Mouse (Mus musculus) 3T3-L1 (cell line): ENCODE data around the gene Amfr.

ENCODE experiments used
- DNase-seq: peaks from one replicate; pipeline ENCODE4 v3.0.0-alpha.2; 2015; ENCODE audit warnings: low read depth, low spot score

Amfr gene

DNA sequence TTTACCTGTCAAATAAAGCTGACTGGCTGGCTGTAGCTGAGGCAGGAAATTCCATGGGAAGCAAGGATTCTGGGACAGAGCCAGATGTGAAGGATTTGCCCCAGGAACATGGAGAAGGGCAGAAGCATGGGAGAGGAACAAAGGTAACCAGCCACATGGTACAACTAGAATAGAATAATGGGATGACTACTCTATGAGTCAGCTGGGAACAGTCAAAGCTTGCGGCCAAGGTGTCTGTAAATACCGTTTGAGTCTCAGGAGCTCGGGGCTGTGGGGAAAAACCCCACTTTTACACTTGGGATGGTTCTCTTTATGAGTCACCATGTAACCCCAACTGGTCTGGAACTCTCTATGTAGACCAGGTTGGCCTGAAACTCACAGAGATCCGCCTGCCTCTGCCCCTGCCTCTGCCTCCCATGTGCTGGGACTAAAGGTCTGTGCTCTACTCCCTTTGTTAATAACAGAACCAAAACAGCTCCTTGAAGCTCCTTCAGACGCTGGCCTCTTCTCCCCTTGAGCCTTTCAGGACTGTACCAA, 30.9 kb downstream of the Amfr start:
- DNase-seq, result peak; percentile 76

DNA sequence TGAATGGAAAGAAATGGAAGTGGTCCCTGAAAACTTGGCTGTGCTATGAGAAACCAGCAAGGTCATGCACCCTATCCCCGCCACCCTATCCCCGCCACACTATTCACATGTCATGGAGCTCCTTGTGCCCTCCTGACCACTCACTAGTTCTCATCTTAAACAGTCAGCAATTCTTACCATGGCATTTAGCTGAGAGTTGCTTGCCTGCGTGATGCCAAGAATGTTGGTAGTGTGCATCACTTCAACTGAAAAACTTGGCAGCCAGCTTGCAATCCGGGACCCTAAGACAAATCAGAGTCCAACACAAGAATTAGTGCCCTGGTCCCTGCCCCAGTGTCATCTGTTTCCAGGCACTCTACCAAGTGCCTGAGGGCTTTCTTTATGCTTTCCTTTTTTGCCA, 32.5 kb downstream of the Amfr start:
- no peak for DNase-seq

DNA sequence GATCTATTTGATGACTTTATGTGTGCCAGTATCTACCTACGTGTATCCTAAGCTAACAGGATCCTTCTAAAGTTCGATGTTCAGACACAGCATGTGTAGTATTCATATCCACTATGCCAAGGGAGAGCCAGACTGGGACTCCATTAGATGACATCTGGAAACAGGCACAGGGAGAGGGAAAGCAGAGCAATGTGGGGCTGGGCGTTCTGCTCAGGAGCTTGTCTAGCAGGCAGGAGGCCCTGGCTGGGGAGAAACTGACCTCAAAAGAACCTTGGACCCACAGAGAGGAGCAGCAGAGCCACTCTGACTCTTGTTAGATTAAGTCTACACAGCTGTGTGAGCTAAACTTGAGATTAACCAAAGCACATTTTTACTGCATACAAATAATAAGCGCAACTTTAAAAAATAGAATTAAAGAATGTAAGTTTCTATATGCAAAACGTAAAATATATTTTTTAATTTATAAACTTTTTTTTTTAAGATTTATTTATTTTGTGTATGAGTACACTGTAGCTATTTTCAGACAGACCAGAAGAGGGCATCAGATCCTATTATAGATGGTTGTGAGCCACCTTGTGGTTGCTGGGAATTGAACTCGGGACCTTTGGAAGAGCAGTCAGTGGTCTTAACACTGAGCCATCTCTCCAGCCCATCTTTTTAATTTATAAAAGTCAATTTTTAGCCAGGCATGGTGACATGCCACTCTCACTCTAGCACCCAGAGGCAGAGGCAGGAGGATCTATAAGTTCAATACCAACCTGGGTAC, 36.0 kb downstream of the Amfr start:
- no peak for DNase-seq

DNA sequence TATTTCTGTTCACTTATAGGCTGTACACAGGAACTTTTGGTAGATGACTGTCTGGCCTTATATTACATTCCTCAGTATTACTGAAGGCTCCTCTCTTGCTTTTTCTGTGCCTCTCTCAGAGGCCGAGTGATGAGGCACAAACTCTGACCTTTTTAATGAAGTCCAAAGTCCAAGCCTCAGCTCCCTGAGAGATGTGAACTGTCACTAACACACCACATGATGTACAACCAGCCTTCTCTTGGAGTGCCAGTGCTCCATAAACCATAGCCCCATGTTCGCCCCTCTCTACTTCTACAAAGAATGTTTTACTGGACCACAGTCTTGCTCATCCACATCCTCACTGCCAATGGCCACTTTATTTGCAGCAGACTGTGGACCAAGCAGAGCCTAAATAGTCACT, 37.3 kb downstream of the Amfr start:
- no peak for DNase-seq

DNA sequence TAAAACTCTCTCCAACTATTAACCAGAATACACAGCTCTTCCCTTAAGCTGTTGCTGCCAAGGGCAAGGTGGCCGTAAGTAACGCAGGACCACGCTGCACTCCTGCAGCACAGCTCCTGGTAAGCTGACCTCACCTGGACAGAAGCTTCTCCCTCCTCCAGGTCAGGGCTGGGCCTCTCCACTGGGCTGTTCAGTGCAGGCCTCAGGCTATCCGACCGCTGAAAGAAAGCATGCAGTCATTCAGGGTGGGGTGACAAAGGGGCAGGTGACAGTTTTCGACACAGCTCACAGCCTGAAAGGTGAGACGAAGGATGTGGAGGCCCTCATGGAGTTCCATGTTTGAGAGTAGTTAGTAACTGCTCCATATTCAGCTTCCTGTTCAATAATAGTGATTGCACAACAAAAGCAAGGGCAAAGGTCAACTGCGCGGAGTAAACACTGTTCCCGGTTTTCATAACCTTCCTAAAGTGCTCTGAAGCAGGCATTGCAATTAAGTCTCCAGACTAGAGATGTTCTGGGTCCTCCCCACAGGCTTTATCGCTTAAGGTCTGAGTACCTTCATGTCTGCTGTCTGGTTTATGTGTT, 37.9 kb downstream of the Amfr start:
- DNase-seq, result no peak

DNA sequence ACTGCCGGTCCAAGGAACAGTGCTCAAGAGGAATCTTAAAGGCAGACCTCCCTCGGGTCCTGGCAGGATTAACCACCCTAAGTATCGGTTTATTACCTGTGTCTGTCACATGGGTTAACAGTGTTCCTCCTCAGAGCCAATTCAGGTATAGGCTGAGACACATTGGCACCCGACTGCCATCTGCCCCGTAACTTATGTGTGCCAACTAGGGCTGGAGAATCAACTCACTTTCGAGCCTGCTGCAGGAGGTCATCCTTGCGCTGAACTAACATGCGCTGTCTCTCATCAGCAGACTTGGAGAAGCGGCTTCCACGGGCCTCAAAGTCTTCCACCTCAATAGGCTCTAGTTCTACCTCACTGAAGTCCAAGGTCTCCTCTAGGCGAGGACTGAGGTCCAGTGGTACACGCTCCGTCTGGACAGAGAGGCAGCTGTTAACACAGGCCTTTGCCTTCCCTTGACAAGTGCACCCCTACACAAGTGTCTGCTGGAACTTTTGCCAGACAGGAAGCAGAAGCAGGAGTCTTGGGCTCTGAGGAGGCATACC, 38.7 kb downstream of the Amfr start:
- DNase-seq, result no peak

DNA sequence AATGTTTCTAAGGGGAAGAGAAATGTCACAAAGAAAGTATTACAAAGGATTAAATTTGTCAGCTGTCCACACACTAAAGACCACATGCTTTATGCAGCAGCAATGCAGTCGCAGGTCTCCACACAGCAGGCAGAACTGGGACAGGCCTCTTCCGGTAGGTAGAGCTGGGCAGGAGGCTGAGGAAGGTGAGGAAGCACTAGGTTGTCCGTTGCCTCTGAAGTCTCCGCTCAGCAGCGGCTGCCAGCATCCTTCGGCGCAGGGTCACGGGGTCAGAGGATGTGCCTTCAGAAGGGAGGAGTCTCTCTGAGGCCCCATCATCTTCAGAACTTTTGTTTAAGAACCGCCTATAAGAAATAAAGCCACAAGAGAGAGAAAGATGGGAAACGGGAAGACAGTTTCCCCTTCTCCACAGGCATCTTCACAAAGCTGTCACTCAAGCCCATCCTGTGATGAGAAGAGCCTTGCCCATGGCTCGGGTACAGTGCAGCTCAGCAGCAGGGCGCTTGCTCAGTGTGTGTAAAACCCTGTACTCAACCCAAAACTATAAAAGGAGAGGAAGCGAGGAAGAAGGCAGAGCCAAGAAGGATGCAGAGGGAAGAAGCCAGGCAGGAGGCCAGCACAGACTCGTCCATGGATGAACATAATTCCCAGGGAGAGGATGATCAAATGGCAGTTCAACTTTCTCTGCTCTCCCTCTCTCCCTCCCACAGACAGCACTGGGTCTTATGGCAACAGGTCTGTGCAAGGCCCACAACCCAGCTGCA, 39.5 kb downstream of the Amfr start:
- DNase-seq, result no peak

DNA sequence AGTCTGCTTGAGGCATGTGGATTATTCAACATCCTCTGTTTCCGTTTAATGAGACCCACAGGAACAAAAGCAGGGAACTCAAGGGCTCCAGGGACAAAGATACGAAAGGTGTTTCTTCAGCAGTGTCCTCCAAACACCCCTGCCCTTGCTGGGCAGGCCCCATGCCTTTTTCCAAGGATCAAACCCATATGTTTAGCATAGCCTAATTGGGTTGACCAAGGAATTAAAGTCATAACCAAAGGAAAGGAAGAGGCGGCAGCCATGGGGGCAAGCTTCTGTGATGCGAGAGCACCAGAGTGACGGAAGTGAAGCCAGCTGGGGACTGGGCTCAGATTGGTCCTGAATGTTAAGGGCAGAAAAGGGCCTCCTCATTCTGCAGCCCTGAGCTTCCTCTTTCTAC, 40.4 kb downstream of the Amfr start:
- DNase-seq, result no peak

DNA sequence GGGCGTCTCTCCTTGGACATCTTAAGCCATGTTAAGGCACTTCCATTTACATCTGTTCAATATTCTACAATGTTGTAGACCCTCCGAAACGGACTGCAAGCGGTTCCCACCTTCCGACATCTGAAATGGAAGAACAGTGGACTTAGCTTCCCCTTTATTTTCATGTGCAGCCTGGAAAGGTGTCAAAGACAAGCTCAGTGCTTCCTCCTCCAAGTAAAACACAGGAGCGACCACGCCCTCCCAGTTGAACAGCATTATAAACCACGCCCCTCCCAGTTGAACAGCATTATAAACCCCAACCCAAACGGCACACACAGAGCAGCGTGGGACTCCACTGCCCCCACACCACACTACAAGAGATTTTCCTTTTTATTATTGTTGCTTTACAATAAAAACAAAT, 41.2 kb downstream of the Amfr start:
- no peak for DNase-seq

DNA sequence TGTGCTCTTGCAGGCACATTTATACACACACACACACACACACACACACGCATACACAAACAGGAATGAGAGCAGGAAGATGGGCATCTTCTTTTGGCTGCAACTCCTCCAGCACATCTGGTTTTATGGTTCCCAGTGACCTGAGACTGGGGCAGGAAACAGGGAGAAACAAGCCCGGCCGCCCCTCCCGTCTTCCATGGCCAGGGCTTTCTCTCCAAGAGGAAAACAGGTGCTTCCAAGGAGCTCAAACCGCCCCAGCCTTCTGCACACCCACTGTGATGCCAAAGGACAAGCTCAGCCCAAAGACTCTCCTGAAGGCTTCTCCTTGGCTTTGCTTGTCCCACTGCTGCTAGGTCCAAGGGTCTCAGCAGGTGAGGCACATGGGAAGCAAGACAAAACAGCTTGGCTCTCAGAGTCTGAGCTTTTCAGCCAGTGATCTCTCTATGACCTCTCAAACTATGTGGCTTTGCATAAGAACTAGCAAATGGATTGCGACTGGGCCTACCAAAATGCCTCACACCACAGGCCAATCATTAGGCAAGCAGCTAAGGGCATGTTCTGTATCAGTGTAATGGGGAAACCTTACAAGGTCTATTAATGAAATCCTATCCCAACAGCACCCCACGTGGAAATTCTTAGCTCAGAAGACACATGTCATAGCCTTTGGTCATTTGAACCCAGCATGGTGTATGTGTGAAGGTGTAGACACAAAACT, 42.9 kb downstream of the Amfr start:
- no peak for DNase-seq

DNA sequence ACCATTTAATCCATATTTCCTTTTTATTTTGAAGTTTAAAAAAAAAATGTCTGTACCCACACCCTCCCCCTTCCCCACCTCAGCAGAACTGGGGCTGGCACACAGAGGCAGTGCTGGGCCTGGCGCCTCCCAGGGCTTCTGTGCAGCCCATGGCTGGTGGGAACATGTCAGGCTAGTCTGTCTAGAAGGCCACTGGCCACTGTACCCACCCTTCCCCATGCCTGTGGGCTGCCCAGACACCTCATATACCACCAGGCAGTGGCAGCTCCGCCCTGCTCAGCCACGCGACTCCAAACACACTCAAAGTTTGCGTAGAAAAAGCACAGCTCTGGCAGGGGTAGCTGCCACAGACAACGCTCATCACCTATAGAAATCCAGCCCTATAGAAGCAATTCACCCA, 44.3 kb downstream of the Amfr start:
- no peak for DNase-seq

DNA sequence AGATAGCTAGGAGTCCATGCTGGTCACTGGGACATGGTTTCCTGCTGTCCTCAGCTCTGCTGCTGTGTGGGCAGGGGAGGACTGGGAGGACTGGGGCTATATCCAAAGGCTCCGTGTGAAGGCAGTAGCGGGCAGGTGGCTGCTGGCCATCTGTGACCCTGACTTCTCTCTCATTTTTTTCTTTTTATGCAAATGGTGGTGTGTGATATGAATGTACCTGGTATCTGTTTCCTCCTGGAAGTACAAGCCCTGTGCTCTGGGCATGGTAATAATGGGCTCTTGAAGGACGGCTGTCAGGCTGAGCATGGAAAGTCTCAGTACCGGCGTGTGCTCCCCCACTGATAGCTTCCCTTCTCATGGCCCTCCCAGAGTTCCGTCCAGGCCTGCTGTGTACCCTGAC, 51.7 kb downstream of the Amfr start:
- DNase-seq, result no peak

DNA sequence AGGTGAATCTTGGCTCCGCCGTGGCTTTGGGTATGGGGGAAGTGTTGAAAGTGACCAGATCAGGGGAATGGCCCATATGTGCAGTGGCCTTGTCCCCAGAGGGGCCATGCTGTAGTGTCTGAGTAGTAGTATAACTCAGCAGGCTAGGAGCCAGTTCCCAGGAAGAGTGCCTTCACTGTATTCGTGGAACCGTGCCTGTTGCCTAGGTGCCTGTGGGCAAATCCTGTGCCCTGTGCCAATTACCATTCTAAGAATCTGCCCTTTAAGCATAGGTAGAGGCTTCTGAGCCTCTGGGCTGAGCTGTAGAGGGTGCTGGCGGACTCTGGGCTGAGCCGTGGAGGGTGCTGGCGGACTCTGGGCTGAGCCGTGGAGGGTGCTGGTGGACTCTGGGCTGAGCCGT, 54.2 kb downstream of the Amfr start:
- no peak for DNase-seq

DNA sequence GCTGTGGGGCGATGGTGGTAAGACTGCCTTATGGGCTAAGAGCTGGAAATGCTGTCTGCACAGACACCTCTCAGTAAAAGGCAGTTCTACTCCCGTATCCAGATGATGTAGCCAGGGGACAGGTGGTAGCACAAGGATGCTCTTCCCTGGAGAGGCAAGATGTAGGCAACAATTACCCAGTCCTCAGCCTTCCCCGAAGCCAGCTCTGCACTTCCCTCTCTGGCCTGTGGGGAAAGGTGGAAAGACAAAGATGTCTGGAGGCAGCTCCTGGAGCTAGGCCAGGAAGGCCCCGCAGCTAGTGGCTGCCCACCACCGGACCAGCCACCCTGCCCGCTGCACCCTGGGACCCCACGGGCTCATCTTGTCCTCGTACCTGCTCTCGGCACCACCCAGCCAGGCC, 60.1 kb downstream of the Amfr start:
- no peak for DNase-seq

DNA sequence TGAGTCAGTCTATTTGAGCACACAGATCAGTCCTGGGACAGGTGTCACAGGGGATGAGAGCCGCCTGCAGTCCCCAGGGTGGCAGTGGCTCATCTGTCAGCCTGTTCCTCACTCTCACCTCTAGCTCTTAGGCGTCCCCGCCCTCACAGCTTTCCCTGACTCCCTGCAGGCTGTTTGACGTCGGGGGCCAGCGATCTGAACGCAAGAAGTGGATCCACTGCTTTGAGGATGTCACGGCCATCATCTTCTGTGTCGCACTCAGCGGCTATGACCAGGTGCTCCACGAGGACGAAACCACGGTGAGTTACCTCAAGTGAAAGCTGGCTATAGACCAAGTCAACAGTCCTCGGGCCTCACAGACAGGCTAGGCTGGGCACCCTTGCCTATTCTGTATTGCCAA, 62.5 kb downstream of the Amfr start:
- no peak for DNase-seq

DNA sequence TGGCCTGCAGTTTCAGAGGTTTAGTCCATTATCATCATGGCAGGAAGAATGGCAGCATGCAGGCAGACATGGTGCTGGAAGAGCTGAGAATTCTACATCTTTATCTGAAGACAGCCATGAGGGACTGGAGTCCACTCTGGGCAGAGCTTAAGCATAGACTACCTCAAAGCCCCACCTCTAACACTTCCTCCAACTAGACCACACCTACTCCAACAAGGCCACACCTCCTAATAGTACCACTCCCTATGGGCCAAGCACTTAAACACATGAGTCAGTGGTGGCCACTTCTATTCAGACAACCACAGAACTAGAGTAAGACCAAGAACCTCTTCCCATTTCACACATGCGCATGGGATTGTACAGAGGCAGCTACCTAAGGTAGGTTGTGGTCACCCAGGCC, 66.2 kb downstream of the Amfr start:
- peak; percentile 62 for DNase-seq

DNA sequence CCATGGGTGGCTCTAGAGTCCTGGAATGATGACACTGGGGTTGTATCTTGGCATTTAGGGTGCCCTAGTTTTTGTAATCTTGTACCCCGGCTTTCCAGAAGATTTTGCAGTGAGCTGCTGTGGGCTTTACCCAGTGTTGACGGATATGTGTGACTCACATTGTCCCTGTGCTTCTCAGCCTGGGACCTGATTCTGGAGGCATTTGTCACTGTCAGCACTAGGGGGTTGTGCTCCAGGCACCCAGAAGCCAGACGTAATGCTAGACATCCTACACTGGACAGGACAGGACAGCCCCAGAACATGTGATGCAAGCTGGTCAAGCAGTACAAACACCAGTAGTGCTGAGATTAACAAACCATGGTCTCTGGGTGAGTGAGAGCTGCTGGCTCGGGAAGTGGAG, 66.9 kb downstream of the Amfr start:
- peak; percentile 58 for DNase-seq

DNA sequence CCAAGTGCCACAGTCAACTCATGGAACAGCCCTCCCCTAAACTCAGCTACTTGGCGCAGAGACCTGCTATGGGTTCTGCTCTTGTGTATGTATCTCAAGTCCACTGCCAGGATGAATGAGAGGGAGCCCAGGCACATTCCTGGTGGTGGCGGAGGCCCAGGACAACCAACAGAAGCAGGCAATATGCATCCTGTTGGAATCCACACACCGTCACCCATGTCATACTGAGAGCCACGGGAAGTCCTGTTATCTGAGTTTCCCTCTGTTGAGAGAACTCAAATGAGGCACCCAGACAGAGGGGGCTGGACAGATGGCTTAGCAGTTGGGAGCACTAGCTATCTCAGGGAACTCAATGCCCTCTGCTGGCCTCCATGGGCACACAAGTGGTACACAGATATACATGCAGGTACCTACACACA, 71.0 kb downstream of the Amfr start:
- no peak for DNase-seq

DNA sequence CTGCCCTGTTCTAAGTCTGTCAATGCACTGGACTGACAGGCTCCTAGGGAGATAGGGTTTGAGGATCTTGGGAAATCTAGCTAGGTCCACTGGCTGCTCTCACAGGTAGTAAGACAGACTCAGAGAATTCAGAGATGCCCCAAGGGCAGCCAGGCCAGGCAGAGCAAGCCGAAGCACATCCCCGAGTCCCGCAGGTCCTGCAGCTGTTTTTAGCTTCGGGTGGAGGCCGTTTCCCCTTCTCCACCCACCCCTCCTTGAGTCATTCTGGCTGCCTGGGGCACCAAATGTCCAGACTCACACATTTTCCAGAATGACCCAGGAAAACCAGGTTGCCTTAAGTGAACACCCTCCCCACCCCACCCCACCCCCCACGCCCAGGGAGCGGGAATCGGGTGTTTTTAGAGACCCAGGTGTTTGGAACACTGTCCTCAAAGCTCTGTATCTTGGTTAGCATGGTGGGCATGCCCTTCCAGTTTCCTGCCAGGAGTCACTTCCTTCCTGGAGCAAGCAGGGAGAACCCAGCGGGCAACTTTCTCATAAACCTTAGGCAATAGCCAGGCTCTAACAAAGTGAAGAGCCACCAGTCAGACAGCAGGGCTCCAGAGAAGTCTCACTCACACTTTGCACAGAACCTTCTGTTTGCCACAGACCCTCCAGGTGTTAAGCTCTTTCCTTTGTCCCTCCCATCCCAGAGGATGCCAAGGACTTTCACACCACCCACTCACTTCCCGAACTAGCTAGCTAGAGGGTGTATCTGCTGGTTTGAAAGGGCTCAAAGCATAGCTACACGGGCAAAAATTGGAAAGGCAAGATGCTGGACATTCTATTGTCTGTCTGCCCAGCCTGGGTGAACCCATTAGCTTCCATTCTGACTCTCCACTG, 71.9 kb downstream of the Amfr start:
- DNase-seq, result peak; percentile 36

DNA sequence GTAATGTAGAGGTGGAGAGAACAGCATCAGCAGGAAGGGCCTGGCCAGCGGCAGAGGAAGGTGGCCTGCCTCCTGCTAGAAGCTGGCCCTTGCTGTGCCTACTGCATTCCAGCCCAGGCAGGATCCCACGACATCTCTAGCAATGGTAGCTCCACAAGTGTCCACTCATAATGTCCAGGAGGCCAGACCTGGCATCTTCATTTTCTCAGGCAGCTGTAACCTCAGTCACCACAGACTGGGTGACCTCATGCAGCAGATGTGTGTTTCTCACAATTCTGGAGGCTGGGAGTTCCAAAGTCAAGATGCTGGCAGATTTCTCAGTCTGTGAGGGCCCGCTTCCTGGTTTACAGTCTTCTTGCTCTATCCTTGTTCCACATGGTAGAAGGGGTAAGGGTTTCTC, 74.4 kb downstream of the Amfr start:
- peak; percentile 71 for DNase-seq

DNA sequence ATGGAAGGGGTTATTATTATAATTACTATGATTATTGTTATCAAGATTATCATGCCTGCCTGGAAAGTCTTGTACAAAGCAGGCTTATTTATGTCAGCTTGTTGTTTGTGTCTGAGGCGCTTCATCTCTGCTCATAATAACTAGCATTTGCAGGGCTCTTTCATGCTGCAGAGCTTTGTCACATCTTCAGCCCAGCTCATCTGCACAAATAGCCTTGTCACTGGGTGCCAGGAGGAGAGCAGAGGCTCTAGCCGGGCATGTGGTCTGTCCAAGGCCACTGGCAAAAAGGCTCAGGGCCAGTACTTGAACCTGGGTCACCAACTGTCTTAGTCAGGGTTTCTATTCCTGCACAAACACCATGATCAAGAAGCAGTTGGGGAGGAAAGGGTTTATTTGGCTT, 79.4 kb downstream of the Amfr start:
- no peak for DNase-seq
